Mouse (Mus musculus) MEL (cell line): Measurements from ENCODE around the gene Sik1. TPM values are rescaled to one million over a fixed set of nuclear protein-coding genes. Genes with fewer than 3 reads are reported as not detected.
"Not testable (repeated sequence)": the region's sequence is repeated elsewhere in the genome, so short reads cannot be mapped to it uniquely, and the experiment has no call there.

Experiments
- DNase-seq: peaks from one replicate; pipeline ENCODE4 v3.0.0; 2011; ENCODE audit warnings: low read depth, low spot score
- H3K27ac ChIP-seq: 2 replicates; pipeline ENCODE4 v1.5.1; 2012; ENCODE audit warnings: low read depth, mild to moderate bottlenecking, control low read depth, low read length, moderate library complexity; ENCODE audit not compliant: control insufficient read depth
- H3K27me3 ChIP-seq, 2 experiments: fragments of 150-350 bp in 1 of 2; sonication (generic) in 1 of 2; 2 replicates each; pipeline ENCODE4 v1.6.1; 2012; ENCODE audit warnings: low read length in 2 of 2, mild to moderate bottlenecking in 2 of 2, improper control_type of control experiment in 1 of 2, moderate library complexity in 1 of 2; ENCODE audit not compliant: insufficient read depth in 2 of 2, control insufficient read depth in 1 of 2
- H3K36me3 ChIP-seq, 2 experiments: 2 replicates each; pipeline ENCODE4 v1.6.1; 2012 to 2014; ENCODE audit warnings: low read length in 2 of 2, improper control_type of control experiment in 1 of 2, inconsistent platforms in 1 of 2, mild to moderate bottlenecking in 1 of 2; ENCODE audit not compliant: insufficient read depth in 2 of 2, control insufficient read depth in 1 of 2
- H3K4me1 ChIP-seq, 2 experiments: fragments of 150-350 bp in 1 of 2; sonication (generic) in 1 of 2; 2 replicates each; pipeline ENCODE4 v1.6.1; 2012; ENCODE audit warnings: low read length in 2 of 2, improper control_type of control experiment in 1 of 2, mild to moderate bottlenecking in 1 of 2; ENCODE audit not compliant: insufficient read depth in 2 of 2, control insufficient read depth in 1 of 2
- H3K4me3 ChIP-seq, 2 experiments: fragments of 150-350 bp in 1 of 2; sonication (generic) in 1 of 2; 2 replicates each; pipeline ENCODE4 v1.5.1; 2012; ENCODE audit warnings: low read depth in 2 of 2, low read length in 2 of 2, mild to moderate bottlenecking in 2 of 2, moderate library complexity in 2 of 2, control low read depth in 1 of 2, improper control_type of control experiment in 1 of 2; ENCODE audit not compliant: control insufficient read depth in 1 of 2, insufficient read depth in 1 of 2
- H3K79me2 ChIP-seq: 2 replicates; pipeline ENCODE4 v1.6.1; 2012; ENCODE audit warnings: mild to moderate bottlenecking, low read length, moderate library complexity; ENCODE audit not compliant: control insufficient read depth, poor library complexity, insufficient read depth
- H3K9ac ChIP-seq: 2 replicates; pipeline ENCODE4 v1.6.1; 2012; ENCODE audit warnings: low read depth, mild to moderate bottlenecking, control low read depth, low read length, moderate library complexity; ENCODE audit not compliant: control insufficient read depth, poor library complexity, severe bottlenecking
- H3K9me3 ChIP-seq: fragments of 150-350 bp; sonication (generic); replicated peaks from 2 replicates; pipeline ENCODE4 v1.6.1; 2012; ENCODE audit warnings: mild to moderate bottlenecking, low read length, improper control_type of control experiment, moderate library complexity; ENCODE audit not compliant: insufficient read depth
- CHD1 ChIP-seq: IDR thresholded peaks from 2 replicates; pipeline ENCODE4 v1.6.1; 2012; ENCODE audit warnings: low read depth, mild to moderate bottlenecking, inconsistent platforms, low read length, improper control_type of control experiment
- CHD2 ChIP-seq: IDR thresholded peaks from 2 replicates; pipeline ENCODE4 v1.6.1; 2011; ENCODE audit warnings: low read length, improper control_type of control experiment
- CTCF ChIP-seq, 3 experiments: IDR thresholded peaks in 2 of 3; conservative IDR thresholded peaks in 1 of 3; 2 replicates each; pipeline ENCODE4 v1.5.1; 2011 to 2012; ENCODE audit warnings: low read length in 3 of 3, low read depth in 2 of 3, mild to moderate bottlenecking in 2 of 3, improper control_type of control experiment in 1 of 3, inconsistent platforms in 1 of 3, mixed read lengths in 1 of 3, moderate library complexity in 1 of 3; ENCODE audit not compliant: control insufficient read depth in 1 of 3, insufficient read depth in 1 of 3, poor library complexity in 1 of 3, severe bottlenecking in 1 of 3
- E2F4 ChIP-seq: IDR thresholded peaks from 2 replicates; pipeline ENCODE4 v1.6.1; 2011; ENCODE audit warnings: low read depth, low read length, improper control_type of control experiment, borderline replicate concordance
- JUND ChIP-seq: IDR thresholded peaks from 2 replicates; pipeline ENCODE4 v1.6.1; 2011; ENCODE audit warnings: low read depth, mild to moderate bottlenecking, improper control_type of control experiment, low read length
- MAFK ChIP-seq: IDR thresholded peaks from 2 replicates; pipeline ENCODE4 v1.6.1; 2011; ENCODE audit warnings: low read depth, mild to moderate bottlenecking, low read length, improper control_type of control experiment, borderline replicate concordance
- MAZ ChIP-seq: IDR thresholded peaks from 2 replicates; pipeline ENCODE4 v1.6.1; 2012; ENCODE audit warnings: low read depth, mild to moderate bottlenecking, inconsistent platforms, low read length, improper control_type of control experiment
- MEF2A ChIP-seq: IDR thresholded peaks from 2 replicates; pipeline ENCODE4 v1.6.1; 2014; ENCODE audit warnings: low read depth, mild to moderate bottlenecking, inconsistent platforms, low read length, improper control_type of control experiment; ENCODE audit not compliant: poor library complexity, insufficient replicate concordance, severe bottlenecking; ENCODE audit errors: extremely low read depth
- MXI1 ChIP-seq: IDR thresholded peaks from 2 replicates; pipeline ENCODE4 v1.6.1; 2011; ENCODE audit warnings: mild to moderate bottlenecking, low read depth, low read length, improper control_type of control experiment
- MYB ChIP-seq: IDR thresholded peaks from 2 replicates; pipeline ENCODE4 v1.6.1; 2011; ENCODE audit warnings: mild to moderate bottlenecking, low read depth, low read length, improper control_type of control experiment
- MYC ChIP-seq: IDR thresholded peaks from 2 replicates; pipeline ENCODE4 v1.6.1; 2011; ENCODE audit warnings: low read depth, mild to moderate bottlenecking, low read length, improper control_type of control experiment, moderate library complexity
- POLR2A ChIP-seq, 2 experiments: IDR thresholded peaks; 2 replicates each; pipeline ENCODE4 v1.6.1; 2011 to 2012; ENCODE audit warnings: low read length in 2 of 2, mild to moderate bottlenecking in 2 of 2, control low read depth in 1 of 2, improper control_type of control experiment in 1 of 2, low read depth in 1 of 2, moderate library complexity in 1 of 2; ENCODE audit not compliant: control insufficient read depth in 1 of 2, insufficient read depth in 1 of 2, poor library complexity in 1 of 2
- RAD21 ChIP-seq: IDR thresholded peaks from 2 replicates; pipeline ENCODE4 v1.6.1; 2011; ENCODE audit warnings: mild to moderate bottlenecking, low read depth, low read length, improper control_type of control experiment
- SIN3A ChIP-seq: IDR thresholded peaks from 2 replicates; pipeline ENCODE4 v1.6.1; 2012; ENCODE audit warnings: low read length, improper control_type of control experiment, inconsistent platforms
- SMC3 ChIP-seq: IDR thresholded peaks from 2 replicates; pipeline ENCODE4 v1.6.1; 2011; ENCODE audit warnings: low read depth, low read length, improper control_type of control experiment
- UBTF ChIP-seq: IDR thresholded peaks from 2 replicates; pipeline ENCODE4 v1.6.1; 2012; ENCODE audit warnings: low read depth, mild to moderate bottlenecking, inconsistent platforms, low read length, improper control_type of control experiment, moderate library complexity, borderline replicate concordance; ENCODE audit not compliant: insufficient read depth
- USF1 ChIP-seq: IDR thresholded peaks from 2 replicates; pipeline ENCODE4 v1.6.1; 2014; ENCODE audit warnings: low read depth, mild to moderate bottlenecking, inconsistent platforms, low read length, improper control_type of control experiment, moderate library complexity
- USF2 ChIP-seq, 2 experiments: IDR thresholded peaks; 2 replicates each; pipeline ENCODE4 v1.6.1; 2011 to 2012; ENCODE audit warnings: improper control_type of control experiment in 2 of 2, low read length in 2 of 2, borderline replicate concordance in 1 of 2, inconsistent platforms in 1 of 2, low read depth in 1 of 2, mild to moderate bottlenecking in 1 of 2; ENCODE audit not compliant: insufficient read depth in 1 of 2
- ZC3H11A ChIP-seq: IDR thresholded peaks from 2 replicates; pipeline ENCODE4 v1.6.1; 2012; ENCODE audit warnings: low read depth, mild to moderate bottlenecking, inconsistent platforms, low read length, improper control_type of control experiment
- ZKSCAN1 ChIP-seq: IDR thresholded peaks from 2 replicates; pipeline ENCODE4 v1.6.1; 2012; ENCODE audit warnings: low read depth, mild to moderate bottlenecking, inconsistent platforms, low read length, improper control_type of control experiment, moderate library complexity
- polyA plus RNA-seq, 2 experiments: library from polyadenylated mRNA; stranded (reverse) in 1 of 2; unstranded in 1 of 2; fragments of >175 nt in 1 of 2; fragments of >200 nt in 1 of 2; gene quantifications; 2 replicates each; pipeline versions ENCODE4 v1.2.1 to v1.2.4; 2012; ENCODE audit warnings: low replicate concordance in 2 of 2, low read depth in 1 of 2; ENCODE audit not compliant: insufficient read length in 2 of 2, insufficient read depth in 1 of 2, missing spikeins in 1 of 2
- total RNA-seq: library from RNA; depleted of rRNA; stranded (reverse); fragments of 300-350 nt; gene quantifications from 2 replicates; pipeline ENCODE4 v1.2.3, GENCODE M21; 2012

Gene Sik1
- total and polyA plus RNA-seq, 3 experiments = 5.5 to 10.4 TPM; not detected in 1

- Histone ChIP-seq H3K9ac (no peak overlapping the region), H3K9me3 (no peaks in the 10 kb centered on the region), H3K27me3 (peaks cover 0 to 2% of the 10 kb centered on the region in 2 experiments; a peak in 1 of 4 replicates), H3K79me2 (no peaks in the 10 kb centered on the region), H3K36me3 (no peaks in the 10 kb centered on the region), H3K27ac (no peak overlapping the region), H3K4me3 (no peak overlapping the region), H3K4me1 (no peaks in the 10 kb centered on the region)
- TF ChIP-seq CHD1 (no peak), MAFK (no peak), MXI1 (no peak), POLR2A (IDR thresholded peaks at IDR 0.05; ENCODE audit: control insufficient read depth in 1 of 2, insufficient read depth in 1 of 2, low read depth in 1 of 2, low read length in 2 of 2, poor library complexity in 1 of 2) (no peak), JUND (no peak), UBTF (no peak), MYC (no peak), ZKSCAN1 (no peak), MAZ (no peak), SMC3 (no peak), USF2 (IDR thresholded peaks at IDR 0.05; ENCODE audit: borderline replicate concordance in 1 of 2, insufficient read depth in 1 of 2, low read depth in 1 of 2, low read length in 2 of 2) (no peak), USF1 (no peak), E2F4 (no peak), SIN3A (no peak), CHD2 (no peak), MEF2A (no peak), ZC3H11A (no peak)
- no peak for DNase-seq
Observed at GRCm38 (mm10) chr17:31889446-31890201, 34.0 kb upstream of the Sik1 start.

GRCm38 (mm10) chr17:31888540-31888939, 32.9 kb upstream of the Sik1 start:
- TF ChIP-seq RAD21 (no peak), MYC (no peak), MYB (no peak), CTCF (IDR thresholded peaks at IDR 0.05 in 2 of 3, conservative IDR thresholded peaks at IDR 0.05 in 1 of 3; ENCODE audit: control insufficient read depth in 1 of 3, insufficient read depth in 1 of 3, low read depth in 2 of 3, low read length in 3 of 3, poor library complexity in 1 of 3, severe bottlenecking in 1 of 3) (no peak), MEF2A (no peak)
- Histone ChIP-seq H3K9ac (no peak overlapping the region), H3K4me1 (no peaks in the 10 kb centered on the region), H3K27ac (no peak overlapping the region), H3K9me3 (no peaks in the 10 kb centered on the region), H3K79me2 (no peaks in the 10 kb centered on the region), H3K4me3 (no peak overlapping the region), H3K36me3 (no peaks in the 10 kb centered on the region), H3K27me3 (peaks cover 0 to 2% of the 10 kb centered on the region in 2 experiments; a peak in 1 of 4 replicates)
- no peak for DNase-seq

GRCm38 (mm10) chr17:31884676-31885075, 29.1 kb upstream of the Sik1 start:
- not testable (repeated sequence) for H3K9me3 ChIP-seq, DNase-seq, H3K4me1 ChIP-seq, H3K9ac ChIP-seq, H3K27me3 ChIP-seq, H3K36me3 ChIP-seq, H3K4me3 ChIP-seq, H3K79me2 ChIP-seq, H3K27ac ChIP-seq
